Mouse (Mus musculus): ENCODE measurements around the gene Gpr82. TPM values are rescaled to one million over a fixed set of nuclear protein-coding genes. Genes with fewer than 3 reads are reported as not detected.
A peak's percentile ranks its signal among the peaks of the same experiment; 100 is the strongest.

Gpr82 gene
- not detected for total RNA-seq (2021)
- long read RNA-seq, experiment 1: 0 reads
- long read RNA-seq, experiment 2: 0 reads

DNA sequence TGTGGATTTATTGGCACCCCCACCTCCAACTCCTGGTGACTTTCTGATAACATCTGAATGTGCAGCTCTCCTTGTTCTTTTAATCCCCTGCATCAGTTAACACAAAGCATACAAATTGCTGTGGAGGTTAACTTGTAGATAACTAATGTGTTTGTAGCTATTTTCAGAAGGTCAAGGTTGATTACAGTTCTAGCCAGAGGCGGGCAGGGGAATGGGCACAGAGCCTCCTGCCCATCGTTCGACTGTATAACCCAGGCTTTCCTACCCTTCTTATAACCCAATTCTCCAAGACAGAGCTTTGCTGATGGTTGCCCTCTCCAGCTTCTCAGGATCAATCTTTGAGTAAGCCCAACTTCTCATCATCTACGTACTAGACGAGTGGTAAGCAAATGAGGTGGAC lies at the start of gene Gpr82:
Gpr82 (plus strand) TSS at position 301 of the 400 bp plus-strand sequence.
- no peak for DNase-seq (ENCODE audit: low spot score in 2 of 2)

DNA sequence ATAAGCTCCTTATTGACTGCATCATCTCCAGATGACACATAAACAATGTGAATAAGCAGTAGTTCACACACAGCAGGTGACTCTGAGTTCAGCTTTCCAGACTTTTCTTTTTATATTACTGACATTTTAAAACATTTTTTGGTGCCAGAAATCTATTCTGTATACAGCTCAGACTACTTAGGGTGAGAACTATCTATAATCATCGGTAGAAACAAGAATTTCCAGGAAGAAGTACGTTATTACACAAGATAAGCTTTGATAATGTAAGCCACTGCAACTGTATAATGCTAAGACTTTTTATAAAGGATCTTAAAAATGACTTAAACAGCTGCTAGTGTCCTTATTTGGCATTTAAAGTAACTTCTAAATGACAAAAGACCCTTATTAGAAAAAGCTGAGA lies 49.0 kb upstream of the Gpr82 start:
- no peak for DNase-seq (ENCODE audit: low spot score in 2 of 2)

DNA sequence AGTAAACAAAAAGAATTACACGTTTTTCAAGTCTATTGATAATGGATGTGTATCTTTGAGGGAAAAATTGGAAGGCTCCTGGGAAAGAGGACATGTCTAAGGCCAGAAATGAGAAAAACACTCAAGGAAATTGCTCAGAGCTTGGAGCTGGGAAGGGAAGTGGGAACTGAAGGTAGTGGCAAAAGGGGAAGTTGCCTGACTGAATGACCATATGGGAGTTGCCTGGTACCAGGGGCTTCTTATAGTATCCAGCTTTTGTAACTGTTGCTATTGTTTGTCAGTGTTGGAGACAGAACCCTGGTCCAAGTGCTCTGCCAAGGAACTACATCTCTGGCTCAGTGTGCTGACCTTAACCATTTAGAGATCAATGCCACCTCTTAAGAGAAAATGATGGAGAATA lies 44.4 kb upstream of the Gpr82 start:
- no peak for DNase-seq (ENCODE audit: low spot score in 2 of 2)

DNA sequence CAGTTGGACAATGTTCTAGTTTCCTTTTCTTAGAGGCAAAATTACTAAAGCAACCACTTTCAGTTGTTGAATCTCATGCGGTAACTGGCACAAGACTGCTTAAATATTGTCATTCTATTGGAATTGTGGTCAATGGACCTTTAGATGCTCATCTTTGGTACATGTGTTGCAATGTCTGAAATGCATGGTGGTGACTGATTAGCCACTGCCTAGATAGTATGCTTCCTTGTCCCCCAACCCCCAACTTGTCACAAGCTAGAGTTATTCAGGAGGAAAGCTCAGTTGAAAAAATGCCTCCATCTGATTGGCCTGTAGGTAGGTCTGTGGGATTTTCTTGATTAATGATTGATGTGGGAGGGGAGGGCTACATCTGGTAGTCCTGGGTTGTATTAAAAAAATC lies 43.9 kb upstream of the Gpr82 start:
- DNase-seq (ENCODE audit: low spot score in 2 of 2): no peak

DNA sequence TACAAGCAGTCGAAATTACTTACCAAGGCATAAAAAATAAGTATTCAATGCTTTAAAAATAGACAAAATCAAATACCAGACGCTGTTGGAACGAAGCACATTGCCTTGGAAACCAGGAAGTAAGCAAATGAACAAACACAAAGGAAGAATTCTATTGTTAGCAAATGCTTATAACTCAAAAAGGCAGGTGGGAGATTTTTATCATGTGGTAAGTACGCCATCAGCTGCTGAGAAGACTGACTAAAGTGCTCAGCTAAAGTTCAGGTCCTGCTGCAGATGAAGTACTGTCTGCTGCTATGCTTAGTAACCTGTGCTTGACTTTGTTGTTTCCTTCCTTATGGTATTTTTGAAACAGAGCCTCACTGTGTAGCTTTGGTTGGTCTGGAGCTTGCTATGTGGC lies 42.7 kb upstream of the Gpr82 start:
- DNase-seq (ENCODE audit: low spot score in 2 of 2): peak in 1 of 2 experiments; percentile 24

DNA sequence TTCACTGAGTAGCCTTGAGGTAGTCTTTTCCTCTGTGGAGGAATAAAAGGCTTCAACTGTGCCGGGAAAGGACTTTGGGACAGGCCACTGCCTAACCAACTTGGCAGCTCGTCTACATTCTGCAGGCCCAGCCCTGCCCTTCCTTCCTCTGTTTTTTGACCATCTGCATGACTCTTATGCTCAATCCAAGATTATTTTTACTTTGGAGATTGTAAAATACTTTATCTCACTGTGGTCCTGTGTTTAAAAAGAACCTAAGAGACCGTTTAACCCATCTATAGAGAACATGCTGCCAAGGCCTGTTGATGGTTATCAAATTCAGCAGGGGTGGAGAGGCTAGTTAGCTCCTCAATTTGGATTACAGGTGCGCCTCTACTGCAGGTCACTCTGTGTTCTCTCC lies 39.7 kb upstream of the Gpr82 start:
- DNase-seq (ENCODE audit: low spot score in 2 of 2): no peak

DNA sequence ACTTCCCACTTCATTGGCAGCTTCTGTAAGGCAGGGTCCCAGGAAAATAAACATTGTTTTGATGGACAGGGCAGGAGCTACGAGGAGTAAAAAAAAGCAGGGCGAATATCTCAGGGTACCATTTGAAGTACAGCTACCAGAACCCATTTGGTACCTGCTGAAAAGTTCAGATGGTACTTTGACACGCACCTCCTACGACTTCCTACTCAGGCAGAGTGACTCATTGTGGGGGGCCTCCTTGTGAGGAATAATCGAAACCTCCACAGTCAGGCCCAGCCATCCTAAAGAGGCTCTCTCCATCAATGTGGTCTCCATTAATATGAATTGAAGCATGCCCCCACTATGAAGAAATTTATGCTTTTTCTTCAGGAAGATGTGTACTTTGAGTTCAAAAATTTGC lies 38.5 kb upstream of the Gpr82 start:
- no peak for DNase-seq (ENCODE audit: low spot score in 2 of 2)

DNA sequence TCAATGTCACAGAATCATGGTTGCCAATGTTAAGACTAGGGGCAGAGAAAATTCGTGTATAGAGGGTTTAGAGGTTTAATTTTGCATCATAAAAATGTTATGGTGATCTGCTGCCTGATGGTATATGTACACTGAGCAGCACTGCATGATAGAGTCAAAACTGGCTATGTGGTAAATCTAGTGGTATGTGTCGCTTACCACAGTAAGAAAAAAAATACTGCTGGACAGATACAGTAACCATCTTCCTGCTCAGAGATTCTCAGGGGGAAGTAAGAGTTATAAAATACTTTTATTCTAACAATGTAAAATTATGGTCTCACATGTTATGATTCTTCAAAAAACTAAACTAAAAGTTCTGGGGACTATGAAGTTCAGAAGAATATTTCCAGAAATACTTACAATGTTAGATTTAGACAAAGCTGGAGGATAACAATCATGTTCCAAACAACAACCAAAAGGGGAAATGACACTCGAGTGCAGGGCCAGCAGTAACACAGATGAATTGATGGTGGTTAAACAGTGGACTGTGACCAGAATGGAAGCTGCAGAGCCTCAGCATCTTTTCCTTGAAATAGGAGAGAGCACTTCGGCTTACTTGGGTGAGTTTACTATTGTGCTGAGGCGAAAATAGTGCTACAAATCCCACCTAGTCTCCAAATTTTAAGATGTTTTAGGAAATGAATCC lies 29.4 kb upstream of the Gpr82 start, which contains the start of gene Gpr34:
Gpr34 (plus strand) TSS at position 491 of the 685 bp plus-strand sequence.
- DNase-seq (ENCODE audit: low spot score in 2 of 2): no peak

DNA sequence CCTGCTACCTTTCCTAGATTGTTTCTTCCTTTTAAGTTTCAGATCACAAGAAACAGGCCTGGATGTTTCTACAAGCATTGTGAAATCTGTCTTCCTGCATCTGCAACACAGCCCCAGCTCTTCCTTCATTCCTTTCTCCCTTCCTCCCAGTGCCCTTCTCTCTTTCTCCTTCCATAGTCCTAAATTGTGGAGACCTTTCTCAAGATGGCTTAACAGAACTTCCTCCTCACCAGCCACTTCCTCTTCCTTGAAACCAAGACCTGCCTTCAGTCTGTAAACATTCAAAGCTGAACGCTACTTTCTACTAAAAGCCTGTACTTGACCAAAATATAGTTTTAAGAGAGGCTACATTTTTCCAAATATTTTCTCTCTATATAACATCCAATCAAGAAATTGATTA lies 24.8 kb upstream of the Gpr82 start:
- DNase-seq (ENCODE audit: low spot score in 2 of 2): no peak

DNA sequence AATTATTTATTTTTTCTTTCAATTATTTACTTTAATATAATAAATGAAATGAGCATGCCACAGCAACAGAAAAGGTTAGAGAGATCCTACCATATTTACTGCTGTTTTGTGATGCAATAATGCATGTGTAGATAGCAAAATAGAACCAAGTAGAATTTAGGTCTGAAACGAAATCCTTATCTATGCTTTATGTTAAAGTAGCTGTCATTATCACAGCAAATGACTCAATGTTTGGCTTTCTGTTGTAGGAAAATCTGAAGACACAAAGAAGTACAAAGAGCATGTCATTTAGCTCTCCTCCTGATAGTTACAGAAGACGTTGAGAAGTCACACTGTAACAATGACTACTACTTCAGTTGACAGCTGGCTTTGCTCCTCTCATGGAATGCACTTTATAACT lies 22.3 kb upstream of the Gpr82 start:
- DNase-seq (ENCODE audit: low spot score in 2 of 2): no peak

DNA sequence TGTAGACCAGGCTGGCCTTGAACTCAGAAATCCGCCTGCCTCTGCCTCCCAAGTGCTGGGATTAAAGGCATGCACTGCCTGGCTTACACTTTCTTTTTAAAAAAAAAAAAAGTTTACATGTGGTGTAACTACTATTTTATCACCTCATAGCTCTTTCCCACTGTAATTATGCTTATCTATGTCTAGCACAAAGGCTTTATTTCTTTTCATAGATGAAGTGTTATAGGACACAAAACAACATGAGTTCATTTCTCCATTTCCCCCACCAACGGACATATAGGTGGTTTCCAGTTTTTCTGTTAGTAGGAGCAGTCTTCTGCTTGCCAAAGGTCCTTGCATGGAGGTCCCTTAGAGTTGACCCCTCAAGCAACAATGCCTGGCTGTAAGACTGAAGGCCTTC lies 9.3 kb upstream of the Gpr82 start:
- no peak for DNase-seq (ENCODE audit: low spot score in 2 of 2)

DNA sequence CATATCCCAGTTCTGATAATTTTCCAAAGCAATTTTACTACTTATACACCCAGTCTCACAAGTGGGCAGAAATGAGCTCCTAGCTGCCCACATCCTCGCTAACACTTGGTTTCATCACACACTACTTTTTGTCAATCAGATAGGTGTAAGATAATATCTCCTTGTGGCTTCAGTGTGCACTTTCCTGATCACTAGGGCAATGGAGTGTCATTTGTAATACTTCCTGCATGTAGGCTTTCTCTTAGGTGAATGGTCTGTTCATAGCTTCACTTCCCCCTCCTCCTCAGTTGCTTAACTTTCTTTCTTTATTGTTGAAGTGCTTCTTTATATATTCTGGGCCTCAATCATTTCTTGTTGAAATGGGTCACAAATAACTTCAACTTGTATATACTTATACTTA lies 8.9 kb upstream of the Gpr82 start:
- DNase-seq (ENCODE audit: low spot score in 2 of 2): no peak

DNA sequence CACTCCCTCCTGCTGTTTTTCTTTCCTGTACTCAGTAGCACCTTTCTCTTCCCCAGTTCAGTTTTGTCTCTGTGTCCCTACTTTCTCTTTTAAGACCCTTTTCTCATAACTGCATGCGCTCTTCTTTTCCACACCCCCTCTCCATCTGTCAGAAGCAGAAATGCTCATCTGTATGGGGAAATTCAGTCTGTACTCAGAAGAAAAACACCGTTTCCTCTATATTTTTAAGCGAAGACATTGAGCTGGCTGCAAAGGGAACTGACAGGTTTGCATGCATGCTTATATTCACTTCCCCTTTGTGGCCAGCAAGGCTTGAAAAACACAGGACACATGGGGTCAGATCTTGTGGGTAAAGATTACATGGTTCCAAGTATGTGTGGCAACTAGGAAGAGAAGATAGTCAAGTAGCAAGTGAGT lies 6.2 kb upstream of the Gpr82 start:
- peak; percentile 9 to 34 for DNase-seq (ENCODE audit: low spot score in 2 of 2)

DNA sequence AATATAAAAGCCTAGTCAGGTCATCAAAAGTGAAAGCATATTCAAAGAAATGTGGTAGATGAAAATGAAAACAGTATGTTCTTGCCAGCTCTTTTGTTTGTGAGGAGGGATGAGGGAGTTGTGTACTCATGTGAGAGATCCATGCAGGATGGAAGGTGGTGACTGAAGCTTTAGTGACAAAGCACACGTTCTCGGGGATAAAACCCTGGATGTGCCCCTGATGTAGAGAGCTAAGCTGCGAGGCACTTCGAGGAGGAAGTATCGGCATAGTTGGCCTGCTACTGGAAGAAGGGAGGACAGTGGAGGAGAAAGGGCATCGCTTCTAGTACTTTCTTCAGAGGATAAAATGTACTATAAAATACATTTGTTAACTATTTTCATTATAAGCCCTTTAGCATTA lies 5.3 kb upstream of the Gpr82 start:
- DNase-seq (ENCODE audit: low spot score in 2 of 2): no peak

DNA sequence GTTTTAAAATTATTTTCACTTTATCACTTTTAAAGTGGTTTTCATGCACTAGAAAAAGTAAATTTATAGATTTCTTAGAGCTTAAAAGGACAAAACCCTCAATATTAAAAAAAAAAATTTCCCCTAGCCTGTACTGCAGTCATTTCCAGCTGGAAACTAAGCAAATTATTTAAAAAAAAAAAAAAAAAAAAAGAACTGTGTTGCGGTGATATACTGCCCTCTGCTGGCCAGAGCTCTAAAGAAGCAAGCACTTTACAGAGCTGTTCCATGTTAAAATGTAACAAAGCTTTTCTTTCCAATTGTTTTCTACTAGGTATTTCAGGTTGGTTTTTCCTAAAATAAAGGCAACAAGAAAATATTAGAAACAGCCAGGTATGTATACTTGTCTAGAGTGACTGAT lies 4.4 kb upstream of the Gpr82 start:
- DNase-seq (ENCODE audit: low spot score in 2 of 2): peak in 1 of 2 experiments; percentile 54

DNA sequence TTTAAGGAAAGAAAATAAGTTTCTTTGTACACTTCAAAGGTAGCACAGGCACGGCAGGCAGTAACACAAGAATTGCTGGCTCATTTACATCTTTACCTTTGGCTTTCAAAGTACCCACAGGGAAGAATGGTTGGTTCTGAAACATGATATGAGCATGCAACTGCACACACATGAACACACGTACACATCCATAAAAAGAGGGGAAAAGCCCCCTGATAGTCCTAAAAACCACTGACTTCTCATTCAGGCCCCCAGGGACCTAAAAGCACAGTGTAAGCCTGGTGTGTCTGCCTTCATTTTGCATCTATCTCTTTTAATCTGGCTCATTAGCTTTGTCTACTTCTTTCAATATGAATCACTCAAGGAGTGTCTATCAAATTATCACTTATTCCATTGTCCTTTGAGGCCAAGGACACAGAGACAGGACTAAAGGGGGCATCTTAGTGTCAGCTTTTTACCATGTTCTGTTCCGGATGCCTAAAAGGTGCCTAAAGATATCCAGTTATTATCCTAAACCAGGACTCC lies 2.5 kb upstream of the Gpr82 start:
- no peak for DNase-seq (ENCODE audit: low spot score in 2 of 2)

DNA sequence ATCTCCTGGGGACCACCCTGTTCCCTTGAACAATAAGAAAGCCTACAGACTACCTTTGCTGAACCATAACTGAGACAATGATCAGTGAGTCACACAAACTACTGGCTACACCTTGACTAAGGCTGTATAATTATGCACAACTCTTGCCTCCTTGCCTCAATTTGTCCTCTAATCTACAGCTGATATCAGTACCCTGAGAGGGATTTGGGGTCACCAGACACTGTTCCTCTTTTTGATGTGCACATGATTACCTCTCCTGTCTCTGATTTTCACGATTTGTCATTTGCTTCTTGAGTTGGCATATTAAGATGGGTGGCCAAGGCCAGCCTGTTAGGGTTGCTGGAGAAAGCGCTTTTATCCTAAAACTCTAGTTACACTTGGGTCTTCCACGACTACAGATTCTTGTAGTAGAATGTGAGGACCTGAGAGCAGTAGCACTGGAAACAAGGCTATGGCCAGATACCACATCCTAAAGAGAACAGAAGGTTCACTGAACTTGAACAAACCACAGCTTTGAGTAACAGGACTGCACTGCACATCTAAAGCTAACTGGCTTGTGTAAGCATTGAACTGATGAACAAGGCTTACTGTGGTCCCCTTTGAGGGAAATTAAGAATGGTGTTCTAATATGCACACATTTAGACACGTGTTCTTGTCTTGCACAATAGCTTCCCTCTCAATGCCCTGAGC lies 1.8 kb upstream of the Gpr82 start:
- DNase-seq (ENCODE audit: low spot score in 2 of 2): no peak

DNA sequence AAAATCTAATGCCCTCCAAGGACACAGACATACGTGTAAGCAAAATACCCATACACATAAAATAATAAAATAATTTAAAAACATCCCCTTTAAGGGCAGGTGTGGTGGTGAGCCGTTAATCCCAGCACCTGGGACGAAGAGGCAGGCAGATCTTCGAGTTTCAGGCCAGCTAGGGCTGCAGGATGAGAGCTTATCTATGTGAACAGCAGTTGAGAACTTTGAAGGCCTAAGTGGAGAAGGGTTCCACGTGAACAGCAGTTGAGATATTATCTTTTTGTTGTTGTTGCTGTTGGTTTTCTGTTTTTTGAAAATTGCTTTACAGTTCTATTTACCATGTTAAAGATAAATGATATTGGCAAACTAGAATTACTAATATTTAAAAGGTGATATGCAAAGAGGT lies 7.7 kb downstream of the Gpr82 start:
- DNase-seq (ENCODE audit: low spot score in 2 of 2): no peak

DNA sequence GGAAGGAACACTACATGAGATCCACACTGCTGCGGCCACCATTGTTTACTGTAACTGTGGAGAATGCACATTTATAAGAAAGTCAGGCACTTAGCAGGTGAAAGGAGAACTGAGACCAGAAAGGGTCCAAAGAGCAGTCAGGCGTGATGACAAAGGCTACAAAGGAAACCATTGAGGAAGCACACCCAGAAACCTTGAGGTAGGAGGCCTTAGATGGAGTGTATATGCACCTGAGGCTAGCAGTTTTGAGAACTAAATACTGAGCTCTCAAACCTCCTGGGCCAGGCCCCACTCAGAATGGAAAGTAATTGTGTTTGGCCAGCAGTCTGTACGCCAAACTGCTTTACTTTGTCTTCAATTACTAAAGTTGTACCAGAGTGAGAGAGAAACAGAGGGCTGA lies 9.2 kb downstream of the Gpr82 start:
- DNase-seq (ENCODE audit: low spot score in 2 of 2): no peak

DNA sequence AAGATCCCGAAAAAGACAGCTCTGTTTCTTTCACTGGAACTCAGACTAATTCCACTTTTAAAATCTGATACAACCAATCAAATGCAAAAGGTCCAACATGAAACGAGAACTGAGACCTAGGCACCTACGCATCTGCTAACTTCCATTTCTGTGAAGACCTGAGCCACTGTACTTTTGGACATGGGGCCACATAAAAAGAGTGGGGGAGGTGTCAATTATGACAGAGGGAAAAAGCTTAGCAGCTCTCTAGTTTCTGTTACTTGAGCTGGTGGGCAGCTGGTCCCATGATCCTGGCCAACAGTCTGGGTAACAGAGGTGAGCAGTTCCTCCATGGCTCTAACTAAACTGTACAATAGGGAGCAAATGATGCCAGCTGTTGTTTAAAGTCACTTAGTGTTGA lies 11.8 kb downstream of the Gpr82 start:
- no peak for DNase-seq (ENCODE audit: low spot score in 2 of 2)

DNA sequence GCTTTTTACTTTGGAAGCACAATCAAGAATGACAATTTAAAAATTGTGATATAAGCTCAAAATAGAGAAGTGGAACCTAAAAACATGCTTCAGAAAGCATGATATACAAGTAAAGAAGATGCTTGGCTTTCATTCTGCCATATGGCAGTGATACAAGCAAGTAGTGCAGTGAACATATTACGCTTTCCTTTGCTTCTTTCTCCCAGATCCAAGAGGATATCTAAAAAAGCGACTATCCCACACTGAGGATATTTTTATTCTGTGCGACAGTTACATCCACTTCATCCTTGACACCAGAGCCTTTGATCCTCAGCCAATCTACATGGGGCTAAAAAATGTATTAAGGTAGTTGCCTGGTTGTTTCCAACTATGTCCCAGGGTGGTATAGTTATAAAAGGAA lies 20.6 kb downstream of the Gpr82 start:
- DNase-seq (ENCODE audit: low spot score in 2 of 2): no peak

DNA sequence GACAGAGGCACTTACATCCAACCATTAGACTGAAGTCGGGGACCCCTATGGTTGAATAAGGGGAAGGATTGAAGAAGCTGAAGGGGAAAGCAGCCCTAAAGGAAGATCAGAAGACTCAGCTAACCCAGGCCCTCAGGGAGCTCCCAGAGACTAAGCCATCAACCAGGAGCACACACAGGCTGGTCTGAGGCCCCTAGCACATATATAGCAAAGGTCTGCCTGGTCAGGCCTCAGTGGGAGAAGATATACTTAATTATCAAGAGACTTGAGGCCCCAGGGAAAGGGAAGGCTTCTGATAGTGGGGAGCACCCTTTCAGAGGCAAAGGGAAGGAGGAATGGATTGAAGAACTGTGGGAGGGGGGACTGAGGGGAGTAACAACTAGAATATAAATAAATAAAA lies 25.4 kb downstream of the Gpr82 start:
- DNase-seq (ENCODE audit: low spot score in 2 of 2): no peak

DNA sequence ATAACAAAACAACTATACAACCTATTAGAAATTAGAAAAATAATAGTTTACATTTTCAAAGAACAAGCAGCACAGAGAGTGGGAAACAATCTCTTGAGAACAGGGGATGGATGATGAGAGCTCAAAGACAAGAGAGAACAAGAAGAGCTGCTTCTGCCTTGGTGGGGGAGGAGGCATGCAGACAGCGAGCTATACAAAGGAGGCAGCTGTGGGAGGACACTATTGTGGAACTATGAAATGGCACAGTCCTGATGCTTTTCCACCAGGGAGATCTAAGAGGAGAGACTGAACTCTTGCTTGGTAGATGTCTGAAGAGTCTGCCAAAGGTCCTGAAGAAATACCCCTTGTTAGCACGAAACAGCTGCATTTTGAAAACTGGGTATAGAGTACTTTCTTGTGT lies 27.2 kb downstream of the Gpr82 start:
- DNase-seq (ENCODE audit: low spot score in 2 of 2): no peak

All from layer of hippocampus, postnatal 14 days (tissue).